Mouse (Mus musculus): ENCODE data around the gene Ppfibp2. TPM values are rescaled to one million over a fixed set of nuclear protein-coding genes. Genes with fewer than 3 reads are reported as not detected.

The Ppfibp2 gene
- total and polyA plus RNA-seq, 2 experiments from 2014 or later: 6.6 to 17.5 TPM

DNA sequence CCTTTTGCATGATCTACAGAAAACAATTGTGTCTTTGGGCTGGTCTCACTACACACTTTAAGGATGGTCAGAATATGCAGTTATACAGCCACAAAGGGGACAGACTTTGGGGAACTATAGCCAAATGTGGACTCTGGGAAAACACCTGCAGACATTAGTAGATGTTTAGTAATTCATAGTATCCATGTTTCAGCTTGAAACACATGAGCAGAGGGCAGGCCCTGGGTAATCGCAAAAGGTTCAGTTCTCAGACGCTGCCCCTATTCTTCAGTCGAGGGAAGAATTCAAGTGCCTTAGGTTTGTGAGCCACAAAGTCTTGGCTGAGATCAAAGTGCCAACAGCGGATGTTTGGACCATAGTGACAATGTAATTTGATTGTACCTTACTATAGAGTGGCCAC lies 149.4 kb downstream of the Ppfibp2 start:
- no peak overlapping the region for H3K27ac ChIP-seq (ENCODE audit: low read depth)
- peaks cover 48% of the 10 kb centered on the region for H3K36me3 ChIP-seq (replicated peaks; ENCODE audit: control insufficient read depth, insufficient read depth, low read length)
- DNase-seq (ENCODE audit: low spot score): no peak
- H3K9ac ChIP-seq (replicated peaks; ENCODE audit: low read depth, low read length): no peak overlapping the region
- TF ChIP-seq CTCF (IDR thresholded peaks at IDR 0.05; ENCODE audit: low read depth) (no peak), EP300 (IDR thresholded peaks at IDR 0.05; ENCODE audit: low read depth) (no peak)
- no peaks in the 10 kb centered on the region for H3K27me3 ChIP-seq (ENCODE audit: control insufficient read depth, insufficient read depth, low read length)
- H3K4me2 ChIP-seq (ENCODE audit: low read depth, low read length): no peak overlapping the region
- H3K4me3 ChIP-seq (ENCODE audit: low read depth, low read length): no peak overlapping the region
- H3K4me1 ChIP-seq (ENCODE audit: control insufficient read depth, insufficient read depth): no peaks in the 10 kb centered on the region
- no peaks in the 10 kb centered on the region for H3K9me3 ChIP-seq (replicated peaks; ENCODE audit: control insufficient read depth, low read length)
- no peak for ATAC-seq (ENCODE audit: insufficient read depth, low read depth)
- WGBS: 83% methylated on average over 4 of the region's 4 CpGs

DNA sequence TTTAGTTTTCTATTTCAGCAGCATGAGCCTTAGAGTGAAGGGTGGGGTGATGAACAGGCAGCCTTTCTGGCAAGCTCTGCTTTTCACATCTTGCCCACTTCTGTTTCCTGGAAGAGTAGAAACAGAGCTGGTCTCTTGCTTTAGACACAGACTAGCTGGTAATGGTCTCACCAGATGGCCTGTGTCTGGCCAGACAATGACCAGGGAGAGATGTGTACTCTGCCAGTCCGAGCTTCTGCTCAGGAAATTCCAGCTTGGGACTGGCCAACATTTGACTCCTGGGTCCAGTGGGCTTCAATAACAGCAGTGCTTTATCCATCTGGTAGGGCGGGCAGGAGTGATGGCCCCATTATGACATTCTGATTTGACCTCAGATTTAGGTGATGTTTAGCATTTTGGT lies 150.1 kb downstream of the Ppfibp2 start:
- Histone ChIP-seq H3K36me3 (replicated peaks; ENCODE audit: control insufficient read depth, insufficient read depth, low read length) (peaks cover 42% of the 10 kb centered on the region), H3K4me2 (ENCODE audit: low read depth, low read length) (no peak overlapping the region), H3K27me3 (ENCODE audit: control insufficient read depth, insufficient read depth, low read length) (no peaks in the 10 kb centered on the region), H3K4me3 (ENCODE audit: low read depth, low read length) (no peak overlapping the region), H3K27ac (ENCODE audit: low read depth) (no peak overlapping the region), H3K4me1 (ENCODE audit: control insufficient read depth, insufficient read depth) (no peaks in the 10 kb centered on the region), H3K9ac (replicated peaks; ENCODE audit: low read depth, low read length) (no peak overlapping the region), H3K9me3 (replicated peaks; ENCODE audit: control insufficient read depth, low read length) (no peaks in the 10 kb centered on the region)
- 56% methylated on average over 2 of the region's 2 CpGs for WGBS
- TF ChIP-seq EP300 (IDR thresholded peaks at IDR 0.05; ENCODE audit: low read depth) (no peak), CTCF (IDR thresholded peaks at IDR 0.05; ENCODE audit: low read depth) (no peak)
- DNase-seq (ENCODE audit: low spot score) (no peak), ATAC-seq (ENCODE audit: insufficient read depth, low read depth) (no peak)

DNA sequence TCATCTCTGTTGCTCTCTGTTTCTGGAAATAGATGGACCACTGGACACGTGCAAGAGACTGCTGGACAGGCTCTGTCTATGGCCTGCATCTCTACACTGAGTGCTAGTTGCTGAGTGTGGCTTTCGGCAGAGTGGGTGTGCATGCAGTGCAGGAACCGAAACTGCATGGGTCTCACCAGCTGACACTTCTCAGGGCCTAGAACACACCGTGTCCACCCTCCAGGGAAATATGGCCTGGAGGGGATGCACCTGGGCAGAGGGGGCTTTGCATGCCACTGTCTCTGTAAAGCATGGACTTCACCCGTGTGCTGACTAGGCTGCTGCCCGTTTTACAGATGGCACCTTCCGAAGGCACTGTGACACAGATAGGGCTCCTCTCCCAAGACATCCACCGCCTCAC lies 151.0 kb downstream of the Ppfibp2 start:
- Histone ChIP-seq H3K36me3 (replicated peaks; ENCODE audit: control insufficient read depth, insufficient read depth, low read length) (peaks cover 33% of the 10 kb centered on the region), H3K4me1 (ENCODE audit: control insufficient read depth, insufficient read depth) (no peaks in the 10 kb centered on the region), H3K4me3 (ENCODE audit: low read depth, low read length) (no peak overlapping the region), H3K4me2 (ENCODE audit: low read depth, low read length) (no peak overlapping the region), H3K27ac (ENCODE audit: low read depth) (no peak overlapping the region), H3K9me3 (replicated peaks; ENCODE audit: control insufficient read depth, low read length) (no peaks in the 10 kb centered on the region), H3K9ac (replicated peaks; ENCODE audit: low read depth, low read length) (no peak overlapping the region), H3K27me3 (ENCODE audit: control insufficient read depth, insufficient read depth, low read length) (no peaks in the 10 kb centered on the region)
- DNase-seq (ENCODE audit: low spot score): no peak
- 80% methylated on average over 8 of the region's 8 CpGs for WGBS
- ATAC-seq (ENCODE audit: insufficient read depth, low read depth): no peak
- TF ChIP-seq EP300 (IDR thresholded peaks at IDR 0.05; ENCODE audit: low read depth) (no peak), CTCF (IDR thresholded peaks at IDR 0.05; ENCODE audit: low read depth) (no peak)

DNA sequence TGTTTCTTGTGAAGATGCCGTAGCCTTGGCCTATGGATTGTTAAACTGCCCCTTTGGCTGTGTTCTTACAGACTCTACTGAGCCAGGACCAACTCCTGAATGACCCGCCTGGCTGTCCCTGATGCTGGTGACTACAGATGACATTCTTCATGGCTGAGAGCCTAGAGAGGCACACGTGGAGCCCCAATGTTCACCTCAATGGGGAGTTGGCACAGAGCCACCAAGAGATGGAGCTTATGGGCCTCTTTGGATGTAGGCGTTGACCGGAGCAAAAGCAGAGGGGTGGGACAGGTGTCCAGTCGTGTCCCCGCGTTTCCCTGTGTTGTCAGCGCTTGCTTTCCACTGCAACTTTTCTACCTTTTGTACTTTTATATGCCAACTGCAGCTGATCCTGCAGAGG lies 152.5 kb downstream of the Ppfibp2 start:
- DNase-seq (ENCODE audit: low spot score): no peak
- Histone ChIP-seq H3K36me3 (replicated peaks; ENCODE audit: control insufficient read depth, insufficient read depth, low read length) (peaks cover 28% of the 10 kb centered on the region), H3K4me2 (ENCODE audit: low read depth, low read length) (no peak overlapping the region), H3K4me1 (ENCODE audit: control insufficient read depth, insufficient read depth) (no peaks in the 10 kb centered on the region), H3K4me3 (ENCODE audit: low read depth, low read length) (no peak overlapping the region), H3K27ac (ENCODE audit: low read depth) (no peak overlapping the region), H3K9ac (replicated peaks; ENCODE audit: low read depth, low read length) (no peak overlapping the region), H3K9me3 (replicated peaks; ENCODE audit: control insufficient read depth, low read length) (no peaks in the 10 kb centered on the region), H3K27me3 (ENCODE audit: control insufficient read depth, insufficient read depth, low read length) (no peaks in the 10 kb centered on the region)
- no peak for TF ChIP-seq EP300 (IDR thresholded peaks at IDR 0.05; ENCODE audit: low read depth)
- no peak for TF ChIP-seq CTCF (IDR thresholded peaks at IDR 0.05; ENCODE audit: low read depth)
- WGBS: 81% methylated on average over 9 of the region's 9 CpGs
- ATAC-seq (ENCODE audit: insufficient read depth, low read depth): no peak

DNA sequence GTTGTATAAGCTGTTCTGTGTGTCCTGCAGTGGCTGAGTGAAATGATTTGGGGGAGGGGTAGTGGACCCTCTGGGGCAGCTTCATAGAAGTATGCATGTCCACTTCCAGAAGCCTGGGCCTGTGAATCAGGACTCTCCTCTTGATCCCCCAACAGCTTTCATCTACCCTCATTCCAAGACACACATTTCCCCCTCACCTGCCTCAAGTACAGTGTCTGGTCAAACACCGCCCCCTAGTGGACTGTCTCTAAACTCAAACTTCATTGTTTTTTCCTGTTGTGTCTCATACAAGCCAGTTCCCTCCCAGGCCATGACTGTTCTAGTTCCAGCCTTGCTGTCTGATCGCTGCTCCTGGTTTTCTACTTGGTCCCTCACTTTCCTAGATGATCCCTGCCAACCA lies 152.9 kb downstream of the Ppfibp2 start:
- Histone ChIP-seq H3K4me3 (ENCODE audit: low read depth, low read length) (no peak overlapping the region), H3K4me1 (ENCODE audit: control insufficient read depth, insufficient read depth) (no peaks in the 10 kb centered on the region), H3K4me2 (ENCODE audit: low read depth, low read length) (no peak overlapping the region), H3K36me3 (replicated peaks; ENCODE audit: control insufficient read depth, insufficient read depth, low read length) (peaks cover 25% of the 10 kb centered on the region), H3K9ac (replicated peaks; ENCODE audit: low read depth, low read length) (no peak overlapping the region), H3K27me3 (ENCODE audit: control insufficient read depth, insufficient read depth, low read length) (no peaks in the 10 kb centered on the region), H3K9me3 (replicated peaks; ENCODE audit: control insufficient read depth, low read length) (no peaks in the 10 kb centered on the region), H3K27ac (ENCODE audit: low read depth) (no peak overlapping the region)
- TF ChIP-seq CTCF (IDR thresholded peaks at IDR 0.05; ENCODE audit: low read depth) (peak; percentile 74), EP300 (IDR thresholded peaks at IDR 0.05; ENCODE audit: low read depth) (no peak)
- WGBS: 23% methylated on average over 2 of the region's 2 CpGs
- peak; percentile 59 for DNase-seq (ENCODE audit: low spot score)
- ATAC-seq (ENCODE audit: insufficient read depth, low read depth): no peak

DNA sequence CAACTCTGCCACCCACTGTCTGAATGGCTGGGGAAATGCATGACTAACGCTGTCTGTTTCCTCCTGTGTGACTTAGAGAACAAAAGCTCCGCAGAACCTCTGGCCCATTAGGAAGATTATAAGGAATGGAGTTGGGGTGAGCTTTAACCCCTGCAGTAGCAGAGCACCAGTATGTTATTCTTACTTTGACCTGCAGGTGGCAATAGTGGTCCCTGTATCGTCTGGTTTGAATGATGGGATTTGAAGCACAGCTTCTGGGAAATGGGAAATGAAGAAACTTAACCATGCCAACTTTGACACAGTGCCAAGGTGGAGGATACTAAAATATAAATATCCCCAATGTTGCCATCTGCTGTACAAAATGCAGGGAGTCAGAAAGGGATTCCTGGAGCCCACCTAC lies 154.3 kb downstream of the Ppfibp2 start:
- Histone ChIP-seq H3K27ac (ENCODE audit: low read depth) (no peak overlapping the region), H3K4me3 (ENCODE audit: low read depth, low read length) (no peak overlapping the region), H3K9ac (replicated peaks; ENCODE audit: low read depth, low read length) (no peak overlapping the region), H3K36me3 (replicated peaks; ENCODE audit: control insufficient read depth, insufficient read depth, low read length) (peaks cover 14% of the 10 kb centered on the region; the same call in 1 of the 2 replicates), H3K4me1 (ENCODE audit: control insufficient read depth, insufficient read depth) (no peaks in the 10 kb centered on the region), H3K27me3 (ENCODE audit: control insufficient read depth, insufficient read depth, low read length) (no peaks in the 10 kb centered on the region), H3K9me3 (replicated peaks; ENCODE audit: control insufficient read depth, low read length) (no peaks in the 10 kb centered on the region), H3K4me2 (ENCODE audit: low read depth, low read length) (no peak overlapping the region)
- WGBS: 6% methylated on average over 3 of the region's 3 CpGs
- DNase-seq (ENCODE audit: low spot score) (peak; percentile 55), ATAC-seq (ENCODE audit: insufficient read depth, low read depth) (peak; percentile 31; the same call in 1 of the 2 replicates)
- no peak for TF ChIP-seq EP300 (IDR thresholded peaks at IDR 0.05; ENCODE audit: low read depth)
- TF ChIP-seq CTCF (IDR thresholded peaks at IDR 0.05; ENCODE audit: low read depth): peak; percentile 72
